In the genomic region with DNA sequence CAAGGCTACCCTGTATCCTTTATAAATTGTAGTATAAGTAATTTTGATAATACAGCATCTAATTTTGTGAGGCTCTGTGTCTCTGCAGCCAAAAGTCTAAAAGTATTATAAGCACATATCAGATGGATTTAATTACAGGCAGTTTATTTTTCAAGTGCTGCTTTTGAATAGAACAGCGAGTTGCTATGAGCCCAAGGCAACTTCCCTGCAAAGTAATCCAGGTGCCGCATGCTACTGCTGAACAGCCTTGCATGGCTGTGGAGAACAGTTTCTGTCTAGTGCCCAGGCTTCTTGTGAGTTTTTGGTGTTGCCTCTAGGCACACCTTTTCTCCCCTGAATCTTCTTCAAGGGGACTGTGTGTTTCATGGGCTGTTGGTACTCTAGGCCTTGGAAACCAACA, we compare ENCODE assay signal across 23 mouse cellular contexts.
A peak's percentile ranks its signal among the peaks of the same experiment; 100 is the strongest.
DNase-seq lines count a peak whose midpoint lies in the region; ATAC-seq lines count a peak whose summit lies in the region.
"Had no signal": no experiment of that assay in that cellular context is flagged by ENCODE, and none has a peak within 500 bp of the region (broad histone marks: within the 10 kb centered on the region; RNA-seq: fewer than 3 reads in every experiment).

No protein-coding gene starts in this region.

- no peak overlapping the region for H3K4me3 ChIP-seq in forebrain, embryonic 11.5 days (ENCODE audit: low read depth, low read length)
- no peak overlapping the region for H3K4me3 ChIP-seq in forebrain, embryonic 13.5 days
- H3K4me3 ChIP-seq in midbrain, embryonic 14.5 days (replicated peaks; ENCODE audit: low read depth, low read length) = no peak overlapping the region
- H3K4me3 ChIP-seq in midbrain, embryonic 13.5 days (replicated peaks) = no peak overlapping the region
- H3K4me3 ChIP-seq in embryonic facial prominence, embryonic 14.5 days (ENCODE audit: low read depth, low read length) = no peak overlapping the region
- H3K4me3 ChIP-seq: embryonic facial prominence, embryonic 13.5 days; hindbrain, embryonic 12.5 days; hindbrain, embryonic 15.5 days had no signal

- 0 out of 2 replicates have a peak overlapping the region, but pooled peaks have one; percentile 20 for H3K27ac ChIP-seq in forebrain, embryonic 11.5 days (ENCODE audit: low read depth, low read length)
- no peak overlapping the region for H3K27ac ChIP-seq in forebrain, embryonic 13.5 days
- H3K27ac ChIP-seq in midbrain, embryonic 14.5 days (replicated peaks; ENCODE audit: low read depth, low read length) = no peak overlapping the region
- H3K27ac ChIP-seq in midbrain, embryonic 13.5 days = no peak overlapping the region
- H3K27ac ChIP-seq in embryonic facial prominence, embryonic 14.5 days (replicated peaks; ENCODE audit: low read depth, low read length) = no peak overlapping the region
- H3K27ac ChIP-seq: embryonic facial prominence, embryonic 13.5 days; hindbrain, embryonic 12.5 days; hindbrain, embryonic 15.5 days had no signal

- ATAC-seq in forebrain, embryonic 11.5 days (replicated peaks; ENCODE audit: low FRiP score) = 0 out of 2 replicates have a peak, but pooled peaks have one; percentile 12
- no peak for ATAC-seq in forebrain, embryonic 13.5 days
- no peak for ATAC-seq in midbrain, embryonic 14.5 days (ENCODE audit: low FRiP score, low TSS enrichment)
- ATAC-seq in midbrain, embryonic 13.5 days = no peak
- no peak for ATAC-seq in embryonic facial prominence, embryonic 14.5 days (ENCODE audit: low read depth)
- ATAC-seq: intestine, postnatal 0 days; Patski had no signal

- no peaks in the 10 kb centered on the region for H3K36me3 ChIP-seq in forebrain, embryonic 11.5 days (ENCODE audit: control insufficient read depth, insufficient read depth, low read length)
- H3K36me3 ChIP-seq in forebrain, embryonic 13.5 days (ENCODE audit: poor library complexity, severe bottlenecking) = no peaks in the 10 kb centered on the region
- H3K36me3 ChIP-seq in midbrain, embryonic 14.5 days (ENCODE audit: control insufficient read depth, insufficient read depth, low read length) = no peaks in the 10 kb centered on the region
- no peaks in the 10 kb centered on the region for H3K36me3 ChIP-seq in midbrain, embryonic 13.5 days
- H3K36me3 ChIP-seq in embryonic facial prominence, embryonic 14.5 days (ENCODE audit: control insufficient read depth, insufficient read depth, low read length) = no peaks in the 10 kb centered on the region
- H3K36me3 ChIP-seq: embryonic facial prominence, embryonic 13.5 days; G1E; hindbrain, embryonic 12.5 days; hindbrain, embryonic 15.5 days had no signal

- H3K9ac ChIP-seq in forebrain, embryonic 11.5 days (ENCODE audit: low read length) = no peak overlapping the region
- H3K9ac ChIP-seq in forebrain, embryonic 13.5 days = no peak overlapping the region
- no peak overlapping the region for H3K9ac ChIP-seq in midbrain, embryonic 14.5 days (replicated peaks; ENCODE audit: low read length)
- no peak overlapping the region for H3K9ac ChIP-seq in midbrain, embryonic 13.5 days (replicated peaks)
- no peak overlapping the region for H3K9ac ChIP-seq in embryonic facial prominence, embryonic 14.5 days (ENCODE audit: low read depth, low read length)
- H3K9ac ChIP-seq: embryonic facial prominence, embryonic 13.5 days; hindbrain, embryonic 12.5 days; hindbrain, embryonic 15.5 days had no signal

- no peaks in the 10 kb centered on the region for H3K4me1 ChIP-seq in forebrain, embryonic 11.5 days (replicated peaks; ENCODE audit: control insufficient read depth, insufficient read depth, low read length)
- H3K4me1 ChIP-seq in forebrain, embryonic 13.5 days = peaks cover 16% of the 10 kb centered on the region
- 0 out of 2 replicates have a peak, but pooled peaks cover 4% of the 10 kb centered on the region for H3K4me1 ChIP-seq in midbrain, embryonic 14.5 days (ENCODE audit: control insufficient read depth, insufficient read depth, low read length)
- peaks cover 4% of the 10 kb centered on the region; the same call in 1 of the 2 replicates for H3K4me1 ChIP-seq in midbrain, embryonic 13.5 days (replicated peaks)
- no peaks in the 10 kb centered on the region; the same call in 1 of the 2 replicates for H3K4me1 ChIP-seq in embryonic facial prominence, embryonic 14.5 days (ENCODE audit: control insufficient read depth, insufficient read depth, low read length)
- H3K4me1 ChIP-seq: hindbrain, embryonic 12.5 days; hindbrain, embryonic 15.5 days had no signal

- H3K27me3 ChIP-seq in forebrain, embryonic 11.5 days (ENCODE audit: control insufficient read depth, insufficient read depth, low read length) = no peaks in the 10 kb centered on the region
- H3K27me3 ChIP-seq in forebrain, embryonic 13.5 days = no peaks in the 10 kb centered on the region
- H3K27me3 ChIP-seq in midbrain, embryonic 14.5 days (ENCODE audit: control insufficient read depth, insufficient read depth, low read length) = no peaks in the 10 kb centered on the region
- H3K27me3 ChIP-seq in midbrain, embryonic 13.5 days = no peaks in the 10 kb centered on the region
- H3K27me3 ChIP-seq in embryonic facial prominence, embryonic 14.5 days (replicated peaks; ENCODE audit: control insufficient read depth, insufficient read depth, low read length) = no peaks in the 10 kb centered on the region
- H3K27me3 ChIP-seq: CH12.LX; embryonic facial prominence, embryonic 13.5 days; hindbrain, embryonic 12.5 days; hindbrain, embryonic 15.5 days; Patski had no signal

- 42% methylated on average over 2 of the region's 2 CpGs for WGBS in forebrain, embryonic 11.5 days
- 61% methylated on average over 2 of the region's 2 CpGs for WGBS in forebrain, embryonic 13.5 days
- 79% methylated on average over 2 of the region's 2 CpGs for WGBS in midbrain, embryonic 14.5 days
- WGBS in midbrain, embryonic 13.5 days = 76% methylated on average over 2 of the region's 2 CpGs
- WGBS in embryonic facial prominence, embryonic 14.5 days = 23% methylated on average over 2 of the region's 2 CpGs

- H3K9me3 ChIP-seq in forebrain, embryonic 11.5 days (ENCODE audit: control insufficient read depth, low read length) = no peaks in the 10 kb centered on the region
- H3K9me3 ChIP-seq in forebrain, embryonic 13.5 days (replicated peaks) = no peaks in the 10 kb centered on the region
- no peaks in the 10 kb centered on the region for H3K9me3 ChIP-seq in midbrain, embryonic 14.5 days (ENCODE audit: control insufficient read depth, low read length)
- no peaks in the 10 kb centered on the region for H3K9me3 ChIP-seq in midbrain, embryonic 13.5 days
- no peaks in the 10 kb centered on the region for H3K9me3 ChIP-seq in embryonic facial prominence, embryonic 14.5 days (ENCODE audit: control insufficient read depth, low read length)
- H3K9me3 ChIP-seq: embryonic facial prominence, embryonic 13.5 days; G1E; hindbrain, embryonic 12.5 days; hindbrain, embryonic 15.5 days had no signal

- no peak for DNase-seq in forebrain, embryonic 11.5 days (ENCODE audit: low spot score)
- peak; percentile 14 for DNase-seq in midbrain, embryonic 14.5 days
- peak; percentile 51 for DNase-seq in embryonic facial prominence, embryonic 14.5 days (ENCODE audit: low spot score)
- DNase-seq in heart, adult 11 months = no peak
- DNase-seq: adrenal gland, postnatal 10 days; adrenal gland, postnatal 36 days; B cell, adult 2 months; cerebellum, adult 11-12 months; cerebellum, adult 8-10 months; cerebellum, postnatal 10 days; gastrocnemius, postnatal 10 days; gastrocnemius, postnatal 36 days; kidney, adult 2 months had no signal

- no peak overlapping the region for H3K4me2 ChIP-seq in forebrain, embryonic 11.5 days (ENCODE audit: low read depth, low read length, severe bottlenecking)
- no peak overlapping the region for H3K4me2 ChIP-seq in forebrain, embryonic 13.5 days
- no peak overlapping the region for H3K4me2 ChIP-seq in midbrain, embryonic 14.5 days (ENCODE audit: low read length)
- no peak overlapping the region for H3K4me2 ChIP-seq in midbrain, embryonic 13.5 days (replicated peaks)
- no peak overlapping the region for H3K4me2 ChIP-seq in embryonic facial prominence, embryonic 14.5 days (ENCODE audit: low read depth, low read length)
- H3K4me2 ChIP-seq: embryonic facial prominence, embryonic 13.5 days; heart, embryonic 11.5 days; hindbrain, embryonic 12.5 days; hindbrain, embryonic 15.5 days had no signal

Comparison
In these comparisons a context has a peak if more than half of its experiments do, and no peak if none do; other contexts are left out.
1. DNase-seq: peak in midbrain, embryonic 14.5 days (single experiment) and embryonic facial prominence, embryonic 14.5 days (single experiment); none in forebrain, embryonic 11.5 days (single experiment) and heart, adult 11 months (single experiment).